Mouse (Mus musculus): Measurements from ENCODE around the gene Rtel1.

Rtel1 gene

DNA sequence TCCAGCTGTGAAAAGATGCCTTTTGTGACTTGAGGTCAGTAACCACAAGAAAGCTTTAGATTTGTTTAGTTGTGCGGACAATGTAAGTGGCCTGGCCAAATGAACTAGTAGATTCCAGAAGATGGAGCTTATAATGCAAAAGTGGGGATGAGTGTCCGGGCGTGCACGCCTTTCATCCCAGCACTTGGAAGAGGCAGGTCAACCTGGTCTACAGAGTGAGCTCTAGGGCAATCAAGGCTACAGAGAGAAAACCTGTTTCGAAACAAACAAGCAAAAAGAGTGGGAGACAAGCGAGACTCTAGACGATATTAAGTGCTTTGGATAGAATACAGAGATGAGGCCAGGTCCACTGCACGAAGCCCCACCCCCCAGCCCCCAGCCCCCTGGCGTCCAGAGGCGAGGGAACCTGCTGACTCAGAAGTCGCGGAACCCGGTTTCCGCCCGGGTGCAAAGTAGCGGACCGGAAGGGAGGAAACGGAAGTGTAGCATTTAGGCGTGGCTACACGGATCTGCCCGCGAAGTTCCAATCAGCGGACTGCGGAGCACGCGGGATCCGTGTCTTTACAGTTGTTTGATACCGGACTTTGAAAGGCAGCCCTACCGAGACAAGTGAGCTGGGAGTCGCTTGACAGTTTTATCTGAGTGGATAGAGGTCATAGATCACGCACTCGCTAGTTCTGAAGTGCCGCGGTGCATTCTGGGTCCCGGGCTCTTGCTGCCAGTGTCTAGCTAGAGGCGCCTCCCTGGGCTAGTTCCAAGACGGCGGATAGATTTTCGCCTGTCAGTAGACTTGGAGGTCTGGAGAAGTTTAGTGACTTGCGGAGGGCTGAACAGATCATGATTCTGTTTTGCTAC, at the start of gene Rtel1:
Gene Rtel1, plus strand, starts transcription at position 492 of the 855 bp plus-strand sequence.
- peak; percentile 93 for DNase-seq (ENCODE audit: extremely low spot score, low spot score)

DNA sequence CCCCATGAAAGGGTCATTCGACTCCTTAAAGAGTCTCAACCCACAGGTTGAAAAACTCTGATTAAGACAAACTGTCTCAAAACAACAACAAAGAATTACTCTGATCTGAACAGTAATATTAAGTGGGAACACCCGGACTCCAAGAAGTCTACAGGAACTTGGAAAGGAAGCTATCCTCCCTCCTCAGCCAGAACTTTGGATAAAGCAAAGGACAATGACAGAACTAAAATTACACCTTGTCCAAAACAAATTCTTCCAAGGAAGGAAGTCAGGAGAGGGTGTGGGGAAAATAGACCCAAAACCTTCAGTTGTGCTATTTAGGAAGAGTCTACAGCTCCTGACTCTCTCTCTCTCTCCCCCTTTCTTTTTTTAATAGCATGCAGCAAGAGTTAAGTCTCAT, 47.4 kb upstream of the Rtel1 start:
- no peak for DNase-seq (ENCODE audit: extremely low spot score, low spot score)

DNA sequence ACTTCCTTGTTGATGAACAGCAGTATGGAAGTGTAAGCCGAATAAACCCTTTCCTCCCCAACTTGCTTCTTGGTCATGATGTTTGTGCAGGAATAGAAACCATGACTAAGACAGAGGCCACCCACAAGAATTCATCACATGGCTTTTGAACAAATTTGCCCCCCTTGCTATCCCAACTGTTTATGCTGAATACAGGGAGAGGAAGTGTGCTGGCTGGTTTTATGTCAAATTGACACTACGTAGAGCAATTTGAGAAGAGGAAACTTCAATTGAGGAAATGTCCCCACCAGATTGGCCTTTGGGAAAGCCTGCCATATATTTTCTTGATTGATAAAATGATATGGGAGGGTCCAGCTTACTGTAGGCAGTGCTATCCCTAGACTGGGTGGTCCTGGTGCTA, 45.7 kb upstream of the Rtel1 start:
- no peak for DNase-seq (ENCODE audit: extremely low spot score, low spot score)

DNA sequence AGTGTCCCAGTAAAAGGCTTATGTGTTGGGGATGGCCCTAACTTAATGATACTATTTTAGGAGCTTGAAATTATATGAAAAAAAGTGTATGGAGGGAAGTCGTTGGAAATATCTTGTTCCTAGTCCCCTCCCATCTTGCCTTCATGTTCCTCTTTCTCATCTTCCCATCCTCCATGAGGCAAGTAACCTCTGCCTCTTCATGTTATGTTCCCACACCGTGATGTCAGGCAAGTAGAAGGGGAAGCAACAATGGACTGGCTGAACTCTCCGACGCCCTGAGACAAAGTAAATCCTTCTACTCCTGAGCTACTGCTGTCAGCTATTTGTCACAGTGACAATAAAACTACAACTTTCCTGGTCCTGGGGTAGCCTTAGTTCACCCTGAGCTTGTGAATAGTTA, 44.9 kb upstream of the Rtel1 start:
- no peak for DNase-seq (ENCODE audit: extremely low spot score, low spot score)

DNA sequence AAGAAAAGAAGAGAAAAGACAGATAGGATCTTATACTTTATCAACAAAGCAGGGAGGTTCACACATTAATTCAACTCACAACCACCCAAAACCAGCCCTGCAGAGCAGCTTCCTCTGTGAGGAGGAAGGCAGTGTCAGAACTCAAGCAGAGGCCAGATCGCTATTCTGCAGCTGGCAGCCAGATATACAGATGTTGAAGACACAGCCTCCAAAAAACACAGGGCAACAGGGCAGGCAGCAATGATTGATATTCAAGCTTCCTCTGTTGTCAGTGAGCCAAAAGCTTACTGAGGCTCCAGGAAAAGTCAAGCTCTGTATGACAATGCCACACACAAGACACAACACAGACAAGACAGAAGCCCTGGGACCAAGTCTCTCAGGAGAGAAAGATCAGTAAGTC, 42.8 kb upstream of the Rtel1 start:
- no peak for DNase-seq (ENCODE audit: extremely low spot score, low spot score)

DNA sequence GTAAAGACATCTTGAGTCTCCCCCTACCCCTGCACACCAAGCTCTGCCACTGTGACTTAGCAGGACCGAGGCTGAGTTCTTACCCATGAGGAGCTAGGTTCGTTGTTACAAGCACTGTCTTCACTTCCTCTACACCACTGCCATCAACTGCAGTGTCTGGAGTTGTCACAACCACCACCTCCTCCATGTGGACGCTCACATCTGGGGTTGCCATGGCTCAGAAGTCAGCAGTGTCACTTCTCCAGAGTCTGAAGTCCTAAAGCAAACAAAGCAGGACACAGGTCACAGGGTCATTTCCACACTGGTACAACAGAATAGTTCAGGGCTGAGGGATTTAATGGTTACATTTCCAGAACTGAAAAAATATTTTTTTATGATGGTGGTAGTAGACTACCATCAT, 41.7 kb upstream of the Rtel1 start:
- no peak for DNase-seq (ENCODE audit: extremely low spot score, low spot score)

DNA sequence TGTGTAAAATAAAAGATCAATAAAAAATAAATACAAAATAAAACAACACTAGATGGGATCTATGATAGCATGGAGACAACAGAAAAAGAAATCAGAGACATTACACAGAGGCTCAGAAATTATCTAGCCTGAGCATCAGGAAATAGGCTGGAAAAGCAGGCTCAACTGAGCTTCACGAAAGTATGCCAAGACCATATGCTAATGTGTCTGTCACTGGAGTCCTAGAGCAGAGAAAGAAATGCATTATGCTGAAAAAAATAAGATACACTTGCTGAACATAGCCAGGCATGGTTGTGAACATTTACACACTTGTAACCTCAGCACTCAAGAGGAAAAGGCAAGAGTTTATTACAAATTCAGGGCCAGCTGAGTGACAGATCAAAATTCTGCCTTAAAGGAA, 39.6 kb upstream of the Rtel1 start:
- DNase-seq (ENCODE audit: extremely low spot score, low spot score) = no peak

DNA sequence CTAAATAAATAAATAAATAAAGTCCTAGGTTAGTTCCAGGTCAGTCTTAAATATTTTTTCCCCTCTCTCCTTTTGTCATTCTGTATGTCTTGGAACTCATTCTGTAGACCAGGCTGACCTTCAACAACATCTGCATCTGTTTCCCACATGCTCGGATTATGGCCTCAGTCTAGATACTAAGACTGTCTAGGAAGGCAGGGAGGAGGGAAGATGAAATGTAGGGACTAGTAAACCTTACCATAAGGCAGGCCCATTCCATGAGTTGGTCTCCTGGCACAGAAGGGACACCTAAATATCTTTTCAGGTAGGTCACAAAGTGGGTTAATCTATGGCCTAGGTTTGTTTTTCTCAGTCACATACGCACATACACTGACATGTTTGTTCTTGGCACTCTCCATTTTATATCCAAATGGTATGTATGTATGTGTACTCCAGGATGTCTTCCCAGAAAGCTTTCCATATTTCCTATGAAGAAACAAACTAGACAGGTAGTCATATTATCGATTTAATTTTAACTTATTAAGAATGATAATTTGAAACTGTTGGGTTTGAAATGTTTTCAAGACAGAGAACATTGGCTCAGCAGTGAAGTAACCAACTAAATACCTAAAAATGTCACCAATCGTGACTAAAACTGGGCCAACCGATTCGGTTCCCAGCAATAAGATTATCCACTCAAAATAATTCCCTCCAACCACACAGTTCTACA, 32.8 kb upstream of the Rtel1 start:
- no peak for DNase-seq (ENCODE audit: extremely low spot score, low spot score)

DNA sequence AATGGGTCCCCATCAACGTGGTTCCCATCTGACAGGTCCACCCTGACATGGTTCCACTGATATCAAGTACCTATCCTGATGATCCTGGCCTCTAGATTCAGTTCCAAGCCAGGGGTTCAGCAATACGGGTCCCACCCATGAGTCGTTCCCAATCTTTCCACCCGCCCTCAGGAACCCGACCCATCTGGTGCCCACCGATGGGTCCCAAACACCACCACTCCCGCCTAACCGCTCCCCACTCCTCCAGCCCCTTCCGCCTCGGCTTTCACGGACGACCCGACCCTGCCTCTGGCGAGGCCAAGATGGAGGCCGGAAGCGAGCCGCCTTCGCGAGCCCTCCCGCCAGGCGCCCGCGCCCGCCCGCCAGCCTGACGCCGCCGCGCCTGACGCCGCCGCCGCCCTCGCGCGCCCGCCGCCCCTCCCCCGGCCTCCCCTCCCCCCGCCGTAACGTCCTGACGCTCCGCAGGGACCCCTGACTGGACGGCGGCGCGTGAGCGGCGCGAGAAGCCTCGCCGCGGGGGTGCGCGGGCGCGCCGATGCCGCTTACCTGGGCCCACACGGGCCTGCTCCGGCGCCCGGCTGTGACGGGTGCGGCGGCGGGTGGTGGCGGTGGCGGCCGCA, 32.1 kb upstream of the Rtel1 start:
- peak; percentile 89 for DNase-seq (ENCODE audit: extremely low spot score, low spot score)

DNA sequence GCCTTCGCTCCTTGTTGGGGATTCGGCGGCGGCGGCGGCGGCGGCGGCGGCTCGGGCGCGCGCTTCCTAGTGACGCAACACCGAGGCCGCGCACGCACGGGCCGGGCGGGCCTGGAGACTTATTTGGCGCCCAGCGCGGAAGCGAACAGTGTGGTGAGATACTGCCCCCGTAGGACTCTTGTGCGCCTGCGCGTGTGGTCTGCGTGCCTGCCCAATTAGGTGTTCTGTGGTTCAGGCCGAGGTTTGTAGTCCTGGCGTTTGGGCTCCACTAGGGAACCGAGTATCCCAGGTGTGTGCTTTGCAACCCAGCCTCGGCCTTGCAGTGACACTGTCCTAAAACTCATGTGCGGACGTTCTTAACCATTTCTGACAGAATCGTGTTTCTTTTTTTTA, 31.6 kb upstream of the Rtel1 start, which contains the start of gene Gmeb2:
Gene Gmeb2, minus strand, starts transcription at position 78 of the 393 bp plus-strand sequence.
- peak; percentile 88 for DNase-seq (ENCODE audit: extremely low spot score, low spot score)

DNA sequence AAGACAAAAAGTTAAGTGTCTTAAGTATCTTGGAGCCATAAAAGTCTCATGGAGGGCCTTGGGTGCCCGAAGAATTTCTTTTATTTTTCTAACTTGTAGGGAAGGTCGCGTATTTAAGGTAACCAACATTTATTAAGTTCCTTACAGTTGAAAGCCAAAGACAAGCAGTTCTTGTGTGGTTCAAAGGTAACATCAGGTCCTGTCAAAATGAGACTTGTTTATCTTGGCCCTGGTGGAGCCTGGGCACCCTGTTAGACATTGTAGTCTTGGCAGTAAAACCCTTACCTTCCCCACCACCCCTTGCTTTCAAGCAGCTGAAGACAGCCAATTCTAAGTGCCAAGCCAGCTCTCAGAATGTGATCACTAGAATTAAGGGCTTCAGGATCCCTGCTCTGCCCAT, 30.8 kb upstream of the Rtel1 start:
- DNase-seq (ENCODE audit: extremely low spot score, low spot score) = no peak

DNA sequence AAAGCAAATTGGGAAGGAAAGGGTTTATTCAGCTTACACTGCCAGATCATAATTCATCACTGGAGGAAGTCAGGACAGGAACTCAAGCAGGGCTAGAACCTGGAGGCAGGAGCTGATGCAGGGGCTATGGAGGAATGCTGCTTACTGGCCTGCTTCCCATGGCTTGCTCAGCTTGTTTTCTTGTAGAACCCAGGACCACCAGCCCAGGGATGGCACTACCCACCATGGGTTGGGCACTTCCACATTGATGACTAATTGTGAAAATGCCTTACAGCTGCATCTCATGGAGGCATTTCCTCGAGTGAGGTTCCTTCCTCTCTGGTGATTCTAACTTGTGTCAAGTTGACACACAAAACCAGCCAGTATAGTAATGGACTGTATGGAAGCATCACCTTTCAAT, 28.6 kb upstream of the Rtel1 start:
- DNase-seq (ENCODE audit: extremely low spot score, low spot score) = no peak

DNA sequence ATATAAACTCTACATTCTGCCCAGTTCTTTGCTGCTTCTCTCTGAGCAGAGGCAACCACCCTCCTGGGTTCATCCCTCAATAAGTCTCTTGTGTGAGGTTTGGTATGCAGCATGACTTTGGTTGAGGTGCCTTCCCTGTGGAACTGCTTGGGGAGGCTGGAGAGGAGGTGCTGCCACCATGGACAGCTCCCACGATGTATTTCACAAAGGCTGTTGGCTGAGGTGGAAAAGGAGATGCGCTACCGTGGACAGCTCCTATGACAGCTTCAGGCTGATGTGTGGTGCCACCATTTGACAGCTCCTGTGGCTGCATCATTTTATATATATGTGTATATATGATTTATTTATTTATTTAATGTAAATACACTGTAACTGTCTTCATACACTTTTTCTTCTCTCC, 17.5 kb upstream of the Rtel1 start:
- peak; percentile 38 for DNase-seq (ENCODE audit: extremely low spot score, low spot score)

DNA sequence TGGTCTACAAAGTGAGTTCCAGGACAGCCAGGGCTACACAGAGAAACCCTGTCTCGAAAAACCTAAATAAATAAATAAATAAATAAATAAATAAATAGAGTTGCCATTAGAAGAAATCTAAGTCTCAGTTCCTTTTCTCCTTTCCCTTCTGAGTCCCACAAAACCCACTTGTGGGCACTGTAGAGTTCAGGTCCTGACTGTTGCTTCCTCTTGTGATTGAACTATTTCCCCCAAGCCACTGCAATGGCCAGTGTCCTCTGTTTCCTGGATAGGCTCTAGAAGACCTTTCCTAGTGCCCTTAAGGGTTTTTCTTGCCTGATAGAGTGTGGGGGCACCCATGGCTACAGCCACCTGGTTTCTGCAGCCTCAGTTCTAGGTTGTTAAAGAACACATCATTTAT, 14.6 kb upstream of the Rtel1 start:
- no peak for DNase-seq (ENCODE audit: extremely low spot score, low spot score)

DNA sequence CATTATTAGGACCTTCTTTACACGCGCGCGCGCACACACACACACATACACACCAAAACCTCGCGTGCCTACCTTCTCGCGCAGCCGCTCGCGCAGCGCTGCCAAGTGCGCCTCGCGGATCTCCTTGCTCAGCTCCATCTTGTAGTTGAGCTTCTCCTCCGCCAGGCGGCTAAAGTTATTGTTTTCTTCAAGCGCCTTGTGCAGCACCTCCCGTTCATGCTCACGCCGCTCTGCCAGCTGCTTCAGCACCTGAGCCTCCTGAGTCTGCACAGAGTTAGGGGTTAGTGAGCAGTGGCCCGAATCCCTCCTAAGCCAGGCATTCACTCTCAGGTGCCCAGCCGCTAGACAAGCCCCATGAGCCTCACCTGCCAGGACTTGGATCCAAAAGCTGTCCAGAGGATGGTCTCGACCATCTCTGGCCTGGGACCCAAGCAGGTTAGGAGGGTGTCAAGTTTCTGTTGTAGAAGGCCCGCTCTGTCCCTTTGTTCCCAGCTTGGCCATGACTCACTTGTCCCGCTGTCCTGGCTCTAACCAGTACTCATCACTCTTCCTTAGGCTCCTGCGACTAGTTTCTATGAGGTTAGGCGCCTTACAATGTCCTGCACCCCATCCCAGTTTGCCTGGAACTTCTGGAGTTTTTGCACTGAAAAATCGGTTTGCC, 12.3 kb upstream of the Rtel1 start:
- DNase-seq (ENCODE audit: extremely low spot score, low spot score) = peak; percentile 51

DNA sequence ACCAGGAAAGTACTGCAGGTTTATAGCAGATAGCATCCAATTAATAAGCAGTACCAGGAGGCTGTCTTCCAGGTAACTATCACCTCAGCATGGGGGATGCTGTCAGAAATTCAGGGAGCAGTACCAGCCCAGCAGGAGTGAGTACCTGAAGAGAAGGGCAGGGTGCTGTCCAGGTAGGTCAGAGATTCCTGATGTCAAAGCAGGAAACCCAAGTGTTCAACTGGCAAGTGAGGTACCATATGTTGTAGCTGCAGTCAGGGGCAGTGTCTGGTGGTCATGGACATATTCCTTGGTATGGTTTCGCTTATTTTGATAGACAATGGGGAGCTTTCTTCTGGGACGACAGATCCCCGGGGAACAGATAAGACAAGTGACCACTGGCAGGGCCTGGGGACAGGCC, 7.1 kb upstream of the Rtel1 start:
- DNase-seq (ENCODE audit: extremely low spot score, low spot score) = no peak

DNA sequence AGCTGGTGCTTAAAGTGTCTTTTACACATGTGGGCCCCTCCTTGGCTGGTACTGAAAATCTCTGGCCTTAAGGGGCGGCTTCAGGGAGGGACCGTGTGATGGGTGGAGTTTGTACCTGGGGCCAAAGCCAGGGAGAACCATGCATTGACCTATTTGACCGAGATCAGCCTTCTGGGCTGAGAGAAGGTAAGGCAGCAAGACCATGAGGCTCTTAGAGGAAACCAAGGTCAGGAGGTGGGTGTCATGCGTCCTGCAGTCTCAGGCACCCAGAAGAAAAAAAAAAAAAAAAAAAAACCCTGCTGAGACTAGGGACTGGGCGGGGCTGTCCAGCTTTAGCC, 6.6 kb upstream of the Rtel1 start:
- DNase-seq (ENCODE audit: extremely low spot score, low spot score) = no peak

DNA sequence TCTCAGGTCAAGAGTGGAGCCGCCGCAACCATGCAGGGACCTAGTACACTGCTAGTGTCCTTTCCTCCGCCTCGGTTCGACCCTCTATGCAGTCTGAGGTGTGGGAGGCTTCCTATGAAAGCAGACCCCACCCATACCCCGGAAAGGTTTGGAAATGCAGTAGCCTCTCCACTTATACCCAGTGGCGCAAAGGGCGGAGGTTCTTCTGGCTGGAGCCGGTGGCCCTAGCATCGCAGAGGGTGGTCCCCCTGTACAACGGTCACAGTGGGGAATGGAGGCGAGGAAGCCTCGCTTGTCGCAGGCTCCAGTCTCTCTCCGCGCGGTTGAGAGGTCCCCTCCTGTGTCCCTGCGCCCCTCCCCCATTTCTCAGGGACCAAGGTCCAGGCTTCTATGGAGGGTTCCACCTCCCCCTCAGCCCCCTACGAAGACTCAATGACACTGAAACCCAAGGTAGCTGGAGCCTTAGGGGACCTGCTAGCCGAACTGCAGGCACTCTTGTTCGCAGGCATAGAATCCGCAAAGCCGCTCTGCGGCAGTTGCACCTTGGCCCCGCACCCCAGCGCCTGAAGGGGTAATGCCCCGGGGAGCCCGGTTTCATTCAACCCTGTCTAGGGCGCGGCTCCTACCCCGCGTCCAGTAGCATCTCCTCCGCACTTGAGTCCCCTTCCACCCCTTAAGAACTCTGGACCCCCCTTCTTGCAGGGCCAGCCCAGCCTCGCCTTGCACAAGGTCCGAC, 6.0 kb upstream of the Rtel1 start:
- no peak for DNase-seq (ENCODE audit: extremely low spot score, low spot score)

DNA sequence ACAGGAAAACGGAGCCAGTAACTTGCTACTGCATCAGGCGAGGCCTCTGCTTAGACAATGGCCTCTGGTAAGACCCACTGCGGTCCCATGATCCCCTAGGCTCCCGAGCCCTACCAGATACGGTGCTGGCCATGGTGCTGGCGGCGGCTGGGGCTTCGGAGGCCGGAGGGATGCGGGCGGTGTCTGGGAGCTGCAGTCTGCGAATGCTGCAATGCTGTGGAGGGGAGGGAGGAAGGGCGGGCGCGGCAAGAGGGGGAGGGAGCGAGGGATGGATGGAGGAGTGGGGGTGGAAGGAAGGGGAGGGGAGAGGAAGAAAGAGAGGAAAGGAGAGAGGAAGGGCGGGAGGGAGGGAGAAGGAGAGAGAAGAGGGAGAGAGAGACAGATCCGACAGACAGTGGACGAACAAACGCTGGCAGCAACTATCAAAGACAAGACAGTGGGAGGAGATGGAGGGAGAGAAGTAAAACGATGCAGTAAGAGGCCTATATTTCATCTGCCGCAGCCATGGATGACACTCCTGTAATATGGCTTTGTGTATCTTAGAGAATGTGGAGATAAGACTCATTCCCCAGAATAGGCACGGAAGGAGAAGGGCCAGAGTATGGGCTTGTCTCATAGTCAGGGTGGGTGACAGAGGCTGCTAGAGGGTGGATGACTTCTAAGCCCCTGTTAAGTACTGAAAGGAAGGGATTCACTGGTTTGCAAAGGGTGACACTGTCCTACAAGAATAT, 5.3 kb upstream of the Rtel1 start, which contains the start of gene Stmn3:
Gene Stmn3, minus strand, starts transcription at position 421 of the 731 bp plus-strand sequence.
- DNase-seq (ENCODE audit: extremely low spot score, low spot score) = peak; percentile 79

DNA sequence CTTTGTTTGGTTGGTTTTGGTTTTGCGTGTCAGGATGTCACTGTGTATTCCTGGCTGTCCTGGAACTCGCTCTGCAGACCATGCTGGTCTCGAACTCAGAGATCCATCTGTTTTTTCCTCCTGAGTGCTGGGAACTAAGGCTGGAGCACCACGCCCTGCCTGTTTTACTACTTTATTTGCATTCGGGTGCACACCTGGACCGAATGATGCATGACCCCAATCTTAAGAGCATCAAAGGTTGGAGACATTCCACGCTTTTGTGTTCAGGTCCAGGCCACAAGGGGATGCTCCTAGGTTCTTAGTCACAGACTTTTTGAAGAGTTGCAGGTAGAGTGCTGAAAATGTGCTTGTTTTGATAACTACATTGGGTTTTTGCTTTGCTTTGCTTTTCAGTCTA, 562 bp downstream of the Rtel1 start:
- no peak for DNase-seq (ENCODE audit: extremely low spot score, low spot score)

Data from neural tube, embryonic 10.5 days (tissue).